Mouse (Mus musculus) MEL-GATA-1-ER (cell line): Measurements from ENCODE around the gene Nop2.

Experiments
- DNase-seq: peaks from one replicate; pipeline ENCODE4 v3.0.0-alpha.2; 2012; ENCODE audit warnings: low read depth; ENCODE audit errors: extremely low read depth

The Nop2 gene

GRCm38 (mm10) chr6:125109371-125109770, 22.3 kb upstream of the Nop2 start:
- no peak for DNase-seq

DNA sequence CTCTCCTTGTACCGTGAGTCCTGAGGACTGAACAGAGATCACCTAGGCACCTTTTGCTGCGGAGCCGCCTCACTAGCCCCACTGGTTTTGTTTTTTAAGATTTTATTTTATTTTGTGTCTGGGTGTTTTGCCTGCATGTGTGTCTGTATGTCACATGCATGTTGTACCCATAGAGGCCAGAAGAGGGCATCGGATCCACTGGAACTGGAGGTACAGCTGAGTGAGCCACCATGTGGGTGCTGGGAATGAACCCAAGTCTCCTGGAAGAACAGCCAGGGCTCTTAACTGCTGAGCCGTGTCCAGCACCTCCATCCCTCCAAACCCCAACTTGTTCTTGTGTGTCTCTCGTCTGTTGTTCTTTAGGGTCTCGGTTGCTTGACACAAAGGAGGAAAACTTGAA, 20.8 kb upstream of the Nop2 start:
- DNase-seq: no peak

DNA sequence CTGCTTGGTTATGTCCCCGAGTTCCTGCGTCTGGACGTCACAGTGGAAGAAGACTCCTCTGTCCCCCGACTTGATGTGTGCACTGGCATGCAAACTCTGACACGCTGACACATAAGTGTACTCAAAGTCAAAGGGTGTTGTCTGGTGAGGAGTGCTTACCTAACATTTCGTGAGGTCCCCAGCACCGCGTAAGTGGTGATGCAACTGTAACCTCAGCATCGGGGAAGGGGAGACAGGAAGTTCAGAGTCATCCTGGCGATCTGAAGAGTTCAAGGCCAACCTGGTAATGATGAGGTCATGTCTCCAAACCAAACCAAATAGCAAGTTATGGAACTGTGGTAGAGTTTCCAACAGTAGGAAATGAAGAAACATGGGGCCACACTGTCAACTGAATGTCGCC, 19.2 kb upstream of the Nop2 start:
- no peak for DNase-seq

GRCm38 (mm10) chr6:125119387-125119786, 12.3 kb upstream of the Nop2 start:
- DNase-seq: no peak

GRCm38 (mm10) chr6:125128724-125129123, 3.0 kb upstream of the Nop2 start:
- no peak for DNase-seq

DNA sequence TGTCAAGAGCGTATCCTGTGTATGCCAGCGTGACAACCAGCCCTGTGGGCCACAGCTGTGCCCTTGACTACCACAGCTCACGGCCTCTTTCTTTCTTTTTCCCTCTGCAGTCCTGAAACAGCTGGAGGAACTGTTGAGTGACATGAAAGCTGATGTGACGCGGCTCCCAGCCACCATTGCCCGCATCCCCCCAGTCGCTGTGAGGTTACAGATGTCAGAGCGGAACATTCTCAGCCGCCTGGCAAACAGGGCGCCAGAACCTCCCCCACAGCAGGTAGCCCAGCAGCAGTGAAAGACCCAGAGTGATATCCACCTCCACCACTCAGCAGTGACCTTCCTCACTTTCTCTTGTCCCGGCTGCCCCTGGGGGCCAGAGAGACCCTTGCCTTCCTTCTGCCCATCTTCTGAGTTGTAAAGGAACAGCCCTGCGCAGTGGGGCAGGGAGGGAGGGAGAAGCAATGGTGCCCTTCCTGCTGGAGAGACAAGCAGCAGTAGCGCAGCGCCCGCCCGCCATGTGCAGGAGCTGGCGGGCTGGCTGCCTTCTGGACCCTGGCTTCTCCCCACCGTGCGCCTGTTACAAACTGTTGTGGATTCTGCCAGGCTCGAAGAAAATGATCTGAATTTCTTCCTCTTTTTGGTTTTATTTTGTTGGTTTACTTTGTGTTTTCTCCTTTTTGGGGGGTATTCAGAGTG, 1.9 kb upstream of the Nop2 start:
- DNase-seq: no peak

DNA sequence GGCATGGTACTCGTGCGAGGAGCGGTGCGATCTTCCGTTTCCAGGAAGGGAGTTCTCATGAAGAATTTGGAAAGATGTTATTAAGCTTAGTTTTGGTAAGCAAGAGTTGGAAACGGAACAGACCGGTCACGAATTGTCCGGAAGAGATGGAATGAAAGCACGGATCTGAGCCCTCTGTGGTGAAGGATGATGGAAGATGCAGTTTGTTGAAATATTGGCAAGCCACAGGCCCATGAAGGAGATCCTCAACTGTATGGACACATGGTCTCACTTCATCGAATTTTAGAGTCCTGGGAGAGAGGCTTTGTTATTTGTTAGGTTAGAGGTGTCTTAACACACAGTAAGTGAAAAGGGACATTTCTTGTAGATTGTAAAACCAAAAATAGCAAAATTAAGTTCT, 761 bp downstream of the Nop2 start:
- no peak for DNase-seq

- DNase-seq: no peak
These were observed 5.4 kb downstream of the Nop2 start for GRCm38 (mm10) chr6:125137002-125137671.

DNA sequence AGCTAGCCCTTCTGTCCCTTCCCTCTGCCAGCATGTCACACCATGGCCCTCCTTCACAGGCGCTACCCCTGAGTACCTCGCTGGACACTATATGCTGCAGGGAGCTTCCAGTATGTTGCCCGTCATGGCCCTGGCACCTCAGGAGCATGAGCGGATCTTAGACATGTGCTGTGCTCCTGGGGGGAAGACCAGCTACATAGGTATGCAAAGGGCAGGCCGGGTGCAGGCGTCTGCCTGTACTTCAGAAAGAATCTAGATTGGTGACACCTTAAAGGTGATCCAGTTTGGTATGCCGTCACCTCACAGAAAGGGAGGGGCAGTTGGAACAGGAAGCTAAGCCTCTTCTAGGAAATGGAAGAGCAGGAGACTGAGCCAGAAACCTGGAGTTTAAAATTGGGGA, 8.0 kb downstream of the Nop2 start:
- no peak for DNase-seq

DNA sequence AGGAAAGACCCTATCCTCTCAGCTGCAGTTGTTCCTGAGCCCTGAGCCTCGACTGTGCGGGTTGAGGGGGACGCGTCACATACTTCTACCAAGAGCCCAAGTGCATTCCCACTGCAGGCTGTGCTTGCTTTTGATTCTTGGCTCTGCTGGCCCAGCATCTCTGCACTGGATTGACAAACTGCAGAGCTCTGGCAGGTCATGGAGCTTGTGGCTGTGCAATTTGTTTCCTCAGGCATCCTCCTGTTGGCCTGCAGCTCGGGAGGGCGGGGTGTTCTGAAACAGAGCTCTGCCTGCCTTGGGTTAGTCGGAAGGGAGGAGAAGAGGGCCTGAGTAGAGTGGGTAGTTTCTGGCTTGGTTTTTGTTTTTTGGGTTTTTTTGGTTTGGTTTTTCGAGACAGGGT, 10.7 kb downstream of the Nop2 start:
- no peak for DNase-seq

GRCm38 (mm10) chr6:125143128-125143527, 11.4 kb downstream of the Nop2 start:
- DNase-seq: no peak

DNA sequence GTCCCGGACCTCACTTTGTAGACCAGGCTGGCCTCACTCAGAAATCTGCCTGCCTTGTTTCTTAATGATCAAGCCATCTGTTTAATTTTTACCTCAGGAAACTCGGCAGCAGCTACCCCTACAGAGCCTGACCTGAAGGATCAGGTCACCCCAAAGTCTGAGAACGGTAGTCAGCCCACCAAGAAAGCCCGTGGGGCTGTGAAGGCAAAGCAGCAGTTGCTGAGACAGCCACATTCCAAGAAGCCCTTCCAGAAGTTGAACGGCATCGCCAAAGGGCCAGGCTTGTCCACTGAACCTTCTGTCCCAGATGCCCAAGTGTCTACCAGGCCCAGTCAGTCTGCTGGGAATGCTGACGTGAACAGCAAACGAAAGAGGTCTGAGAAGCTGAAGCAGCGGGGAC, 12.2 kb downstream of the Nop2 start:
- DNase-seq: no peak

DNA sequence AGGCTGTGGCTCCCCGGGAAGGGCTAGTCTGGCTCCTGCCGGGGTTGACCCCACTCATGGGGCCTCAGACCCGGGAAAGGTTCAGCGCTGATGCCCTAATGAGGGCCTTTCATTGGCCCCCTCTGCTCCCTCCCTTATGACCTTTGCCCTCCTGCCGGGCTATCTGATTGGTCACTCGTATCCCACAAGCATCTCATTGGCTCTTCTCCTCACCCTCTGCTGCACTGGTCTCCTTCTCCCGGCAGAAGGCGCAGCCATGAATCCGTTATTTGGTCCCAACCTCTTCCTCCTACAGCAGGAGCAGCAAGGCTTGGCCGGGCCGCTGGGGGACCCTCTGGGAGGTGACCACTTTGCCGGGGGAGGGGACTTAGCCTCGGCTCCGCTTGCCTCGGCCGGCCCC, 13.3 kb downstream of the Nop2 start, which contains the start of gene Iffo1:
Iffo1 (plus strand) TSS at position 241 of the 400 bp plus-strand sequence.
- peak; percentile 51 for DNase-seq

DNA sequence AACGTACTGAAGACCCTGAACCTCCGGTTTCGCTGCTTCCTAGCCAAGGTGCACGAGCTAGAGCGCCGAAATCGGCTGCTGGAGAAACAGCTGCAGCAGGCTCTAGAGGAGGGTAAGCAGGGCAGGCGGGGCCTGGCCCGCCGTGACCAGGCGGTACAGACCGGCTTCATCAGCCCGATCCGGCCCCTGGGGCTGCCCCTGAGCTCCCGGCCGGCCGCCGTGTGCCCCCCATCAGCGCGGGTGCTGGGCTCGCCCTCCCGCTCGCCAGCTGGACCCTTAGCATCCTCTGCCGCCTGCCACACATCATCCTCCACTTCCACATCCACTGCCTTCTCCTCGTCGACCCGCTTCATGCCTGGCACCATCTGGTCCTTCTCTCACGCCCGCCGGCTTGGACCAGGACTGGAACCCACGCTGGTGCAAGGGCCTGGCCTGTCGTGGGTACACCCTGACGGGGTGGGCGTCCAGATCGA, 13.8 kb downstream of the Nop2 start:
- no peak for DNase-seq

- DNase-seq: no peak
These were observed 14.4 kb downstream of the Nop2 start for GRCm38 (mm10) chr6:125146148-125146547.

GRCm38 (mm10) chr6:125146797-125147196, 15.1 kb downstream of the Nop2 start:
- DNase-seq: no peak

DNA sequence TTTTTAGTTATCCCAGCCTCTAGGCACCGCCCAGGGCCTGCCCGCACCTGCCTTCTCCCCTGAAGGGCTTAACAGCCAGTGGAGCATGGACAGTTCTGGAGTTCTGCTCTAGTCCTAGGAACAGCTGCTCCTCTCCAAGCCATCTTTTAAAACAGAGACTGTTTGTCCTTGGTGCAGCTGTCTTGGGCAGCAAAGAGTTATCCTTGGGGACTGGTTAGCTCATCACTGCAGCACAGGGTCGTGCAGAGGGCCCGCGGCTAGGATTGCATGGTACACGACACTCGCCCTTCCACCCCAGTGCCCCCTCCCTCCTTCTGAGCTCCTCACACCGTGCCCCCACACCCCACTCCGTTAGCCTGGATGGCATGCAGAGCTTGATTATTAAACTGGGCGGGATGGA, 15.6 kb downstream of the Nop2 start:
- DNase-seq: no peak

DNA sequence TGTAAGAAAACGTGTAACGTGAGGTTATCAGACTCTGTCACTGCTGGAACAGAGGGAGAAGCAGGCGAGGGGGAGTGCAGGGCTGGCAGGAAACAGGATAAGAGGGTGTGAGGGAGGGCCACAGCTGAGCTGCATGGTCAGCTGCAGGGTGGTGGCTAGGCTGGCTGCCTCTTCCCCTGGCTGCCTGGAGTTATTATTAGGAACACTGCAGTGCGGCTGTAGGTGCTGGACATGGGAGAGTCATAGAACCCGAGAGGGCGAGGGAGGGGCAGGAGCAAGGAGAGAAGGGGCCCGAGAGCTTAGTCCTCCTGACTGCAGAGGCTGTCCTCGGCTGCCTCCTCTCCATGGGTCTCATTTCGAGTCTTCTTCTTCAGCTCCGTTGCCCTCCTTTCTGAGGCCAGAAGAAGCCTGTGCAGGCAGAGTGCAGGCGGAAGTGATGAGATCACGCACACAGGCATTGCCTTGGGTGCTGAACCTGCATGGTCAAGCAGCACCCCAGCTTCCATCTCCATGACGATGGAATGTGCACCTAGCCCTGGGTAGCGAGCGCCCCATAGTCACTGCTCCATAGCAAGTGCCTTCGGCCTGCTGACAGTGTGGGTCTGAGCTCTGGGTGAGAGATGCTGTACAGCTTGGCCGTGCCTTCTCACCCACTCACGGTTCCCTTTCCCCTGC, 16.7 kb downstream of the Nop2 start:
- no peak for DNase-seq

- no peak for DNase-seq
These were observed 17.3 kb downstream of the Nop2 start for GRCm38 (mm10) chr6:125148926-125149568.

- no peak for DNase-seq
These were observed 17.9 kb downstream of the Nop2 start for GRCm38 (mm10) chr6:125149569-125149950.

- peak; percentile 86 for DNase-seq
These were observed 20.7 kb downstream of the Nop2 start for GRCm38 (mm10) chr6:125152212-125153017.
